Mouse (Mus musculus) urinary bladder, postnatal 10 days (tissue): ENCODE results near the gene Syde1.

Experiments used
- DNase-seq: peaks from one replicate; pipeline ENCODE4 v3.0.0; 2022; ENCODE audit warnings: low spot score

Gene Syde1

DNA sequence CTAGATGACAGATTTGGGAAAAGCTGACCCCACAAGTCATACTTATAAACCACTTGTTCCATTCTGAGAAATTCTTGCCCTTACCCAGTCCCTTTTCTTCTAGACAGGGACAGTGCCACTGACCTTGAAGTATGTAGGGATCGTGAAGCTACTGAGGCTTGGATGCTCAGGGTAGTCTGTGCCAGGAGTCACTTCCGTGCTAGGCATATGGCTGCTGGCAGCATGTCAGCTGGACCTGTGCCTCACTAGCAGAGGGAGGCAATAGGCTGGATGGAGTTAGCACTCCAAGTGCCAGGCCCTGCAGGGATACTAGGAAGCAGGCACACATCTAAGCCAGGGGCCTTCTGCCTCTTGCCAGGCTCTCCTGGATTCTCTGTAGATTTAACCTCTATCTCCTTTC, 16.1 kb downstream of the Syde1 start:
- DNase-seq: no peak

- DNase-seq: no peak
Measured at GRCm38 (mm10) chr10:78575105-78575632, 16.6 kb downstream of the Syde1 start.

- peak; percentile 79 for DNase-seq
Measured at GRCm38 (mm10) chr10:78574250-78575104, 17.3 kb downstream of the Syde1 start, which contains the start of gene Ilvbl. Gene Ilvbl (plus strand): TSS chr10:78574346.

- DNase-seq: no peak
Measured at GRCm38 (mm10) chr10:78573226-78573625, 18.5 kb downstream of the Syde1 start.

GRCm38 (mm10) chr10:78570897-78571296, 20.9 kb downstream of the Syde1 start:
- DNase-seq: no peak

DNA sequence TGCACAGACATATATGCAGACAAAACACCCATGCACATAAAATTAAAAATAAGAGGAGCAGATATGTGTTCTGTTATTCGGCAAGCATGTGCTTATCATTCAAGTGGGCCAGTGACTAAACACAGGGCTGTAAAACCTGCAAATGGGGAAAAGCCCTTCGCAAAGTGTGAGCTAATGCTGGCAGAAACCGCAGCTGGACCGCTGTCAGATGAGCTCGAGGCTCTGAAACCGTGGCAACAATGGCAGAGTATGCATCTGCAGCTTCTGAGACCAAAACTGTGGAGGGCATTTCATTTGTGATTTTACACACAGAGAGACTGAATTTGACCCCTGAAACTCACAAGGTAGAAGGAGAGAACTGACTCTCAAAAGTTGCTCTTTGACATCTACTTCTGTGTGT, 21.3 kb downstream of the Syde1 start:
- DNase-seq: no peak

- DNase-seq: no peak
Measured at GRCm38 (mm10) chr10:78569686-78570085, 22.1 kb downstream of the Syde1 start.

- no peak for DNase-seq
Measured at GRCm38 (mm10) chr10:78569191-78569590, 22.6 kb downstream of the Syde1 start.

DNA sequence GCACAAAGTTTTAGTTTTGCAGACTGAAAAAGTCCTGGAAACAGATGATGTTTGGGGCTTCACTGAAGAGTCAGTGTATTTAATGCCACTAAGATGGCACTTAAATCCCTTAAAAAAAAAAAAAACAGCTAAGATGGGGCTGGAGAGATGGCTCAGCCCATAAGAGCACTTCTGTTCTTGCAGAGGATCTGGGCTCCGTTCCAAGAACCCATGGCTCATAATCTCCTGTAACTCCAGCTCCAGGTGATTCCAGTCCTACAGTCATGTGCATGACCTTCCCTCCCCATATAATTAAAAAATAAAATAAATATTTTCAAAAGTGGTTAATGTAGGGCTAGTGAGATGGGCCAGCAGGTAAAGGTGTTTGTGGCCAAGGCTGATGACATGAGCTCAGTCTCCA, 26.7 kb downstream of the Syde1 start:
- no peak for DNase-seq

DNA sequence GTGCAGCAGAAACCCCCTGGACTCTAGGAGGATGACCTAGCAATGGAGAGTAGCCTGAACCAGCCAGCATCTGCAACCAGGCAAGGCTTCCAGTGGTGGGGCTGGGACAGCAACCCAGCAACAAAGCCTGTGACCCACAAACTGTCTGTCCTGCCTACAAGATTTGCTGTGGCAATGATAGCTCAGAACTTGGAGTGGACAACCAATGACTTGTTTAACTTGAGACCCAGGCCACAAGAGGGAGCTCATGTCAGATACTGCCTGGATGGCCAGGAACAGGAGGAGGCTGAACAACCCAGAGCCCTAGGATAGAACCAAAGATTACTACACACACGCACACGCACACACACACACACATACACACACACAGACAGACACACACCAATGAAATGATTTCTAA, 50.8 kb downstream of the Syde1 start:
- DNase-seq: no peak
